Mouse (Mus musculus) megakaryocyte, embryonic 14.5 days (primary cell): ENCODE measurements around the gene Pemt.

Source experiments
- FLI1 ChIP-seq: IDR thresholded peaks from 2 replicates; pipeline ENCODE4 v1.6.1; 2012; ENCODE audit warnings: low read length, inconsistent platforms, mixed read lengths
- GATA1 ChIP-seq: IDR thresholded peaks from 3 replicates; pipeline ENCODE4 v1.6.1; 2012; ENCODE audit warnings: mixed read lengths, low read length, inconsistent platforms, borderline replicate concordance

DNA sequence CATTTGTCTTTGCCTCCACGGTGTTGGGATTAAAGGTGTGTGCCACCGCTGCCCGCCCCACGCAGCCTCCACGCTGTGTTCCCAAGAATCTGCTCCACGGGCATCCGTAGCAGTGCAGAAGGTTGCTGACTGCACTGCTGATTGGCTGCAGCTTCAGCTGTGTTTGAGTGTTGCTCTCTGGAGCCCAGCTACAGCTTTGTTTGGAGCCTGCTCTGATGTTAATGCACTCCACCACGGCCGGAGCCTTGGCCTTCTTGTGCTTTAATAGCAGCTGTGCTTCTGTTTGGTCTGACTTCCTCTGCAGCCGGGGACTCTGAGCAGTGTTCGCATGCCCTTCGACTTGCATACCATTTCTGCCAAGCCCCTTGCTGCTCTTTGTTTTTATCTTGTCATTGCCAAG is 112.3 kb downstream of the Pemt start:
- TF ChIP-seq GATA1 (no peak), FLI1 (no peak)
